Mouse (Mus musculus) thymus, adult 2 months (tissue): ENCODE results near the gene Usp34. TPM values are rescaled to one million over a fixed set of nuclear protein-coding genes. Genes with fewer than 3 reads are reported as not detected.
"Not testable (repeated sequence)": the region's sequence is repeated elsewhere in the genome, so short reads cannot be mapped to it uniquely, and the experiment has no call there.

Experiments used
- DNase-seq: peaks from one replicate; pipeline ENCODE4 v3.0.0; 2021
- H3K27ac ChIP-seq: fragments of 200-500 bp; 2 replicates; pipeline ENCODE4 v1.5.1; 2012; ENCODE audit warnings: low read length, control low read depth; ENCODE audit not compliant: control insufficient read depth, insufficient read depth
- H3K27me3 ChIP-seq: fragments of 200-500 bp; 2 replicates; pipeline ENCODE4 v1.6.1; 2012; ENCODE audit warnings: mild to moderate bottlenecking, low read length, moderate library complexity, mixed read lengths; ENCODE audit not compliant: control insufficient read depth, insufficient read depth
- H3K36me3 ChIP-seq: fragments of 200-500 bp; 2 replicates; pipeline ENCODE4 v1.6.1; 2012; ENCODE audit warnings: mild to moderate bottlenecking, low read length, moderate library complexity; ENCODE audit not compliant: control insufficient read depth, insufficient read depth
- H3K4me1 ChIP-seq: fragments of 200-500 bp; replicated peaks from 2 replicates; pipeline ENCODE4 v1.6.1; 2012; ENCODE audit warnings: low read length; ENCODE audit not compliant: control insufficient read depth, insufficient read depth
- H3K4me3 ChIP-seq: fragments of 200-500 bp; 2 replicates; pipeline ENCODE4 v1.5.1; 2012; ENCODE audit warnings: mild to moderate bottlenecking, low read length, control low read depth, moderate library complexity; ENCODE audit not compliant: control insufficient read depth, insufficient read depth
- CTCF ChIP-seq: fragments of 200-500 bp; IDR thresholded peaks from 2 replicates; pipeline ENCODE4 v1.5.1; 2012; ENCODE audit warnings: mild to moderate bottlenecking, control low read depth, low read length, moderate library complexity, borderline replicate concordance; ENCODE audit not compliant: control insufficient read depth, poor library complexity, insufficient read depth; ENCODE audit errors: extremely low read depth
- POLR2A ChIP-seq: fragments of 200-500 bp; IDR thresholded peaks from 2 replicates; pipeline ENCODE4 v1.6.1; 2012; ENCODE audit warnings: mild to moderate bottlenecking, low read length, control low read depth, moderate library complexity; ENCODE audit not compliant: control insufficient read depth, poor library complexity, insufficient read depth; ENCODE audit errors: extremely low read depth
- WGBS: fragments of 180-500 bp; shearing (Covaris S2); methylation state at CpG from one replicate; pipeline ENCODE4 v1.1.7; 2018; 5-methylcytosine and 5-hydroxymethylcytosine counted together
- polyA plus RNA-seq: library from polyadenylated mRNA; depleted of rRNA; stranded (reverse); fragments of >200 nt; gene quantifications from 2 replicates; pipeline ENCODE4 v1.2.3, GENCODE M21; 2012

Usp34 gene
- polyA plus RNA-seq, 1 experiment: 20.7 TPM

DNA sequence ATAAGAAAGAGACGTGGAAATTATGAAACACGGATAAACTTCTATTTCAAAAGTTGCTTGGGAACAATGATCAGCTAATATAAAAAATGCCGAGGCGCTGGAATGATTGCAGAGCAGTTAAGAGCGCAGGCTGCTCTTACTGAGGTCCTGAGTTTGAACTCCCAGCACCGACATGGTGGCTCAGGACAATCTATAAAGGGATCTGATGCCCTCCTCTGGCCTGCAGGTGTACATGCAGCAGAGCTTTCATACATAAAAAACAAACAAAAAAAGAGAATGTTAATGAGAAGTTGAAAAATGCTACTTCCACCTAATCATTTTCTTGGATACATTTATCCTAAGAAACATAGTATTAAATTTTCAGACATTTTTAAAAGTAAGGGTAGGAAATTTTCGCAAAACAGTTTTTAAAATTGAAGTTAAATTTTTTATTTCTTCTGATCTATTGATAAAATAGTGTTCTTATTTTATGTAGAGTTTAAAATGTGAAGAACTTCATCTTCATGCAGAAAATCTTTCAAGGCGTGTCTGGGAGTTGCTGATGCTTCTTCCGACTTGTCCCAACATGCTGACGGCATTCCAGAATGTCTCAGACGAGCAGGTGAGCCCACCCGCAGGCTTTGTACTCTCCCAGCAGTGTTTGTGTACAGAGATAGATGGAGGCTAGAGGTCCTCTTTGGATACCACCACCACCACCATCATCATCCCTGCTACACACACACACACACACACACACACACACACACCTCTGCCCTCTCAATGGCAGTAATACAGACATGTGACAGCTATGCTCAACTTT is 94.5 kb downstream of the Usp34 start:
- no peak for DNase-seq
- peaks cover 53% of the 10 kb centered on the region for H3K36me3 ChIP-seq
- WGBS: 96% methylated on average over 12 of the region's 12 CpGs
- TF ChIP-seq CTCF (no peak), POLR2A (no peak)
- no peak overlapping the region for H3K4me3 ChIP-seq
- H3K4me1 ChIP-seq: no peaks in the 10 kb centered on the region
- H3K27me3 ChIP-seq: no peaks in the 10 kb centered on the region
- H3K27ac ChIP-seq: no peak overlapping the region

DNA sequence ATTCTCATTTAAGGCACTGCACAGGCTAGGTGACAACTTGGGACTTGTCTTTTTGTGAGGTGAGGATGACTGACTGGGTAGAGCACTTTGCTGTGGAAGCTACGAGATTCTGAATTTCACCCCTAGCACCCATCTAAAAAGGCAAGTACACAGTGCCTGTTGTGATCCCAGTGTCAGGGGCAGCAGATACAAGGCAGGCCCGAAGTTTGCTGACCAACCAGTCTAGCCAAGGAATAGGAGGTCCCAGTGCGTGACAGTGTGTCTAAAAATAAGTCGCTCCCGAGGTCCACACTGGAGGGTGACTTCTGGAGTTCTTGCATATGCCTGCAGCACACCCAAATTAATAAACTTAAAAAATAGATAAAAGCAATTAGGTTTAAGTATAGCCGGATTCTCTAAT is 121.6 kb downstream of the Usp34 start:
- H3K4me3 ChIP-seq: no peak overlapping the region
- peaks cover 64% of the 10 kb centered on the region for H3K36me3 ChIP-seq
- 97% methylated on average over 6 of the region's 6 CpGs for WGBS

DNA sequence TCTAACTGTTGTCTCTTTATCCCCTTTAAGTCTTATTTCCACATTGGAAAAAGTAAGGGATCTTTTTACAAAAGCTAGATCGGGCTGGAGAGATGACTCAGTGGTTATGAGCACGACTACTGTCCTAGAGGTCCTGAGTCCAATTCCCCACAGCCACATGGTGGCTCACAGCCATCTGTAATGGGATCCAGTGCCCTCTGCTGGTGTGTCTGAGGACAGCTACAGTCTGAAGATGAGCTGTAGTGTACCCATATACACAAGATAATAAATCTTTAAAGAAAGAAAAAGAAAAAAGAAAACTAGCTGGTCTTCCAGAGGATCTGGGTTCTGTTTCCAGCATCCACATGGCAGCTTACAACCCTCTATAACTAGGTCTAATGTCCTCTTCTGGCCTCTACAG is 123.3 kb downstream of the Usp34 start:
- TF ChIP-seq POLR2A (no peak), CTCF (no peak)
- no peak overlapping the region for H3K27ac ChIP-seq
- H3K4me3 ChIP-seq: no peak overlapping the region
- H3K36me3 ChIP-seq: peaks cover 80% of the 10 kb centered on the region
- WGBS: 97% methylated on average over 2 of the region's 2 CpGs
- no peaks in the 10 kb centered on the region for H3K4me1 ChIP-seq
- H3K27me3 ChIP-seq: no peaks in the 10 kb centered on the region
- DNase-seq: no peak

More for the DNA sequence above, 121.6 kb downstream of the Usp34 start:
- no peaks in the 10 kb centered on the region for H3K27me3 ChIP-seq
- H3K27ac ChIP-seq: no peak overlapping the region
- TF ChIP-seq CTCF: no peak
- no peak for DNase-seq
- no peaks in the 10 kb centered on the region for H3K4me1 ChIP-seq

DNA sequence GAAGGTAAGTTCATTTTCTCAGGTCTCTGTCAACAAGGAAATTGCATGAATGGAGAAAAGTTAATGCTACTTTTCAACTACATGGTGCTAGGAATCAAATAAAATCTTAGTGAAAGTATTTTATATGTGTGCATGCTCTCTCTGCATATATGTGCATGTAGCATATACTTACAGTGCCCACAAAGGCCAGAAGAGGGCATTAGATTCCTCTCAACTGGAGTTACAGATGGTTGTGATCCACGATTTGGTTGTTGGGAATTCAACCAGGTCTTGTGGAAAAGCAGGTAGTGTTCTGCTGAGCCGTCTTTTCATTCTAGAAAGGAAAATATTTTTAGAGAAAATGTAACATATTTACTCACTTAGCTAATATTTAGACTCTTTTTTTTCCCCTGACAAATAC is 129.4 kb downstream of the Usp34 start:
- TF ChIP-seq POLR2A (no peak), CTCF (no peak)
- DNase-seq: no peak
- 95% methylated on average over 2 of the region's 2 CpGs for WGBS
- H3K27me3 ChIP-seq: no peaks in the 10 kb centered on the region
- no peaks in the 10 kb centered on the region for H3K4me1 ChIP-seq
- H3K36me3 ChIP-seq: peaks cover 82% of the 10 kb centered on the region
- no peak overlapping the region for H3K27ac ChIP-seq
- H3K4me3 ChIP-seq: no peak overlapping the region

DNA sequence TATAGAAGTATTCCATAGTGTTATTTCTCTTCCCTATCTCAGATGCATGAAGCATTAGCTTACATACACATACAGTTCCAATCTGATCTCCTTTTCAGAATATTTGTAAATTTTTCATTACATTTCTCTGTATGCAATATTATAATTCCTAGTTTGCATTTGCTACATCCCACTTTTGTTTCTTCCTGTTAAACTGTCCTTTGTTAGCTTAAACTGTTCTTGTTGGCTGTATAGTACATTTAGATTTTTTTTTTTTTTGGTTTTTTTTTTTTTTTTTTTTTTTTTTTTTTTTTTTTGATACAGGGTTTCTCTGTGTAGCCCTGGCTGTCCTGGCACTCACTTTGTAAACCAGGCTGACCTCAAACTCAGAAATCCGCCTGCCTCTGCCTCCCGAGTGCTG is 159.2 kb downstream of the Usp34 start:
- not testable (repeated sequence) for DNase-seq, H3K4me1 ChIP-seq, H3K27me3 ChIP-seq, H3K27ac ChIP-seq, H3K4me3 ChIP-seq
- 94% methylated on average over 2 of the region's 2 CpGs for WGBS
- peaks cover 31% of the 10 kb centered on the region for H3K36me3 ChIP-seq

DNA sequence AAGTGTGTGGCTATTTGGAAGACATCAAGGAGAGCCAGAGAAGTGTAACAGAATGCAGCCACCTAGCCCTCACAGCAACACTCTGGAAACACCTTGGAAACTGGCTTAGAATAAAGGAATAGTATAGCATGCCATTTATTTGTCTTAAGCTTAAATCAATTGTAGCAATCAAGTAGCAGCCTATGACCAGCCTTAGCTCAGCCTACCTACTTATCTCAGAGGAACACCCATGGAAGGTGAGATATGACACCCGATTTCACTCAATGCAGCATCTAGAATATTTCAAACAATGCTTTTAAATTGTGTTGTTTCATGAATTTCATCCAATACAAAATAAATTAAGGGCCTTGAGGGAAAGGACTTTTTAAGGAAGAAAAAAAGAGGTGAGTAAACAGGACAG is 183.3 kb downstream of the Usp34 start:
- WGBS: 98% methylated on average over 1 of the region's 1 CpGs
- Histone ChIP-seq H3K27ac (no peak overlapping the region), H3K4me3 (no peak overlapping the region), H3K4me1 (no peaks in the 10 kb centered on the region), H3K36me3 (peaks cover 70% of the 10 kb centered on the region), H3K27me3 (no peaks in the 10 kb centered on the region)
- no peak for DNase-seq
- TF ChIP-seq POLR2A: no peak
- TF ChIP-seq CTCF: no peak

DNA sequence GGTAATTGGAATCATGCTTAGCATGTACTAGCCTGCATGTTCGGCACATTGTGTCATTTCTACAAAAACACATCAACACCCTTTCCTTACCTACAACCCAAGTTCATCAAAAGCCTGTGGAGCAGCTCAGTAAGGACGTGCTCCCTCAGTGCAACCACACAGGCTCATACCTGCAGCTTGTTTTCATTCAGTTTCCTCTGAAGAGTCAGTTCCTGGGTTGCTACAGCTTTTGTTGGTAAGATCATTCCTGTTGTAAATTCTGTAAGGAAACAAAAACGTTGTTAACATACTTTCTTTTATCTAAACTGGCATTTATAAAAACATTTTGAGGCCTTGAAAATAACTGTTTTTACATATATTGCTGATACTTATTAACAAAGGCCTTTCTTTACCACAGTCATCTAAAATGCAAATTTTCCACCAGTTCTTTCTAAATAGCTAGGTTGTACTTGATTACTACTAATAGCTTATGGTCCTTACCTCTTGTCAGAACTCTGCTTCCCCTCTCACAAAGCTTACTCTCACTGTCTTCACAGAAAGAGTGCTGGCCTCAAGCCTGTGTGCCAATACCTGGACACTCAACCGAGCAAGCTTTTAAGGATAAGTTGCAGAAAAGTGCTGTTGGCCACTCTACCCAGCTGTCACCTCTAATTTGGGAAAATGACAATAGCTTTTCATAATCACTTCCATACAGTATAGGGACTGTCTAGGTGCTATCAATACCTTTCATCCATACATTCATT is 185.5 kb downstream of the Usp34 start:
- Histone ChIP-seq H3K36me3 (peaks cover 55% of the 10 kb centered on the region), H3K27ac (no peak overlapping the region), H3K4me1 (peaks cover 7% of the 10 kb centered on the region), H3K4me3 (no peak overlapping the region), H3K27me3 (no peaks in the 10 kb centered on the region)
- TF ChIP-seq POLR2A (no peak), CTCF (no peak)
- DNase-seq: no peak
- 94% methylated on average over 4 of the region's 4 CpGs for WGBS
